Mouse (Mus musculus): ENCODE results near the gene 1700074P13Rik. TPM values are rescaled to one million over a fixed set of nuclear protein-coding genes. Genes with fewer than 3 reads are reported as not detected.
"Not testable (repeated sequence)": the region's sequence is repeated elsewhere in the genome, so short reads cannot be mapped to it uniquely, and the experiment has no call there.

The 1700074P13Rik gene
- total RNA-seq (2021) = not detected
- long read RNA-seq, experiment 1 = 0 reads
- long read RNA-seq, experiment 2 = 0 reads

DNA sequence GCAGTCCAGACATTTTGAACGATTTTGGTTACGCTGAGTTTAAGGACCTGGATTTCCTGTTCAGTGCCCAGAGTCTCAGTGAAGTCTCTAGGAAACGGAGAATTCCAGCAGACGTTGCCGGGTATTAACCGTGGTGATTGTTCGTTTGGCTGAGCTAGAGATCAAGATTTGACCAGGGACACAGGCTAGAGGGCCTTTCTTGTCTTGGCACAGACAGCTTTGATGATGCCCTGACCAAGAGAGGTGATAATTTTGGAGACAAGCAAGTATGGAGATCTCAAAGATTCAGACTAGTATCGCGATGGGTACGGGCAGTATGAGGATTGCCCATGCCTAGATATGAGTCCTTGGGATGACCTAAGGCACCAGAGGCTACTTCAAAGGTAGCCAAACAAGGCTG is at the start of gene 1700074P13Rik:
Gene 1700074P13Rik, minus strand, starts transcription at position 101 of the 400 bp plus-strand sequence.
- DNase-seq = no peak

DNA sequence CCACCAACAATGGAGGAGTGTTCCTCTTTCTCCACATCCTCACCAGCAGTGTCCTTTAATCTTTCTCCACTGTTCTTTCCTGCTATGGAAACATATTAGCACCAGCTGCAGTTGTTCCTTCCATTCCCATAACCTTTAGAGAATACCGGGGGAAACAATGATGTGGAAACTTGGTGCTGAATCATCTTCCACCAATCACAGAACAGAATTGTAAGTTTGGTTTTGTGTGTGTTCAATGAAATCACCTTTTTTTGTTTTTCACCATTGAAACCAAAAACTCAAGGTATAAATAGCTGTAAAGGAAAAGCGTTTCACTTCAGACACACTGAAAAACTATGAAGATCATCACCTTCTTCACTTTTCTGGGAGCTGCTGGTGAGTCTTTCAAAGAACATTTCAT is 24.1 kb upstream of the 1700074P13Rik start, which contains the start of gene 1810009J06Rik:
Gene 1810009J06Rik, plus strand, starts transcription at position 301 of the 400 bp plus-strand sequence.
- DNase-seq = not testable (repeated sequence)

DNA sequence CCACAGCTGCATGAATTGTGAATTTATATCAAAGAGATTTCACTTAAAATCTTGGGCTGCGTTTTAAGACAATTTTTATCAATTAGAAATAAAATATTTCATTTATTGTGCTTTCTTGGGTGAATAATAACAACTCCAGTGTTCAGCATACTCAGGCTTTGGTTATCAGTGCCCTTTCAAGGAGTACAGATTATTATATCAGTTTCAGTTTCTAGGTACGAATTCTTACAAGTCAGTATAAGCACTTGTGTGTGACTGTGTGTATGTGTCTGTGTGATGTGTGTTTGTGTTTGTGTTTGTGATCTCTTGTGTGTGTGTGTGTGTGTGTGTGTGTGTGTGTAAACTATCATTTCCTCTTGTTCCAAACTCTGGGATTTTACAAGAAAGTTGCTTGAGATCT is 13.4 kb upstream of the 1700074P13Rik start:
- no peak for DNase-seq

DNA sequence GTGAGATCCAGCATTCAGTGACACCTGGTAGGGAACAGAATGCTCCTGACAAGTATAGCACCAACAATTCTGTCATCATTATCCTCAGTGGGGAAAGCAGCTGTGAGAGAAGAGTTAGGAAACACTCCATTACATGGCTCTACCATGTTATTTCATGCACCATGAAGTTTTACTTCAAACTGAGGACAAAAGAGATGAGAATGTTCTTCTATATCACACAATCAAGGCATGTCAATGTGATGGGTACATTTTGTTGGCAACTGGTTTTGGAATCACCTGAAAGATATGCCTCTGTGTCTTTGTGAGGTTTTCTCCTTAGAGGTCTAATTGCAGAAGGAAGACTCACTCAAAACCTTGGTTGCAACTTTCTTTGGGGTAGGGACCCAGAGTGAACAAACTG is 11.4 kb upstream of the 1700074P13Rik start, which contains the start of gene Gm4744:
Gene Gm4744, minus strand, starts transcription at position 101 of the 400 bp plus-strand sequence.
- no peak for DNase-seq

DNA sequence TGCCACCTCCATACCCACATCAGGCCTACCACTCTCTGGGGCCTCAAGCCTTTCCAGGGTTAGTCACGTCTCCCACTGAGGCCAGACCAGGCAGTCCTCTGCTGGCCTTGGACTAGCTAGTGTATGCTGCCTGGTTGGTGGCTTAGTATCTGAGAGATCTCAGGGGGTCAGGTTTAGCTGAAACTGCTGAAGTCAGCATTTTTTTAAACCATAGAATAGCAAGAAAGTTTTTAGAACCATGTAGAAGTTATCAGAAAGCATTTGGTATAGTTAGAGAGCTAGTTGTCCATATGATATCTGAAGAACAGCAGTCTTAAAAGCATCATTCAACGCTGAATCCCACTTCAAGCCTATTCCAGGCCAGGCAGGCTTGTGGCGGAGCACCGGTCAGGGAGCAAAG is 20.4 kb downstream of the 1700074P13Rik start:
- no peak for DNase-seq

DNA sequence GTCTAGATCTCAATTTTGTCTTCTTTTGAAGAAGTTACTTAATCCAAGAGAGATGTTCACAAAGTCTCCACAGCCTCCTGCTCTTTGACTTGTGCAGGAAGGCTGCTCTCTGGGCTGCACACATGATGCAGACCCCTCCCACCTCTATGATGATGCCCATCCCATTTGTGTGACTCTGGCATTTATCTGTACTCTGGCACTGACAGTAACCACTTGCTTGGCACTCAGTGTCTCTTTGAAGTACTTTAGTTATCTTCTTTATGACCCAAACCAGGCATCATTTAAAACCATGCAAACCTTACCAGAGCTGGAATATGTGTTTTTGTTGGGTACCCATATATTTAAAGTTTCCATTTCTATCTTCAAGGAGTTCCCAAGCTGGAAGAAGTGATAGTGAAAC is 40.1 kb downstream of the 1700074P13Rik start, which contains the start of gene Prss58:
Gene Prss58, minus strand, starts transcription at position 101 of the 400 bp plus-strand sequence.
- no peak for DNase-seq

DNA sequence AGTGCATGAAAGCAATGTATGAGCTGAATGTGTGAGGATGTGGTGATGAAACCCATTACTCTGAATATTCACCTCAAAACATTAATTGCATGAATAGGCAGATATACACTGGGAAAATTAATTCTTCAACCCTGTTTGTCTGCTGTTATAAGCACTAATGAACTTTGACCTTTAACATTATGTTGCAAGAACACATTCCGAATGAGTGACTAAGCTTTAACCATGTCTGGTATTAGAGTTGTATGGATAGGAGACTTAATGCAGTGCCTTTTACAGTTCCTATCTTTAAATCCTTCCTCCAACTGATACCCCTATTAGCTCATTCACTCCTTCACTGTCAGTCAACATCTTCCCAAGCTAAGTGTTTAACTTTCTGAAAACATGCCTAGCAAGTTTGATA is 45.6 kb downstream of the 1700074P13Rik start:
- no peak for DNase-seq

DNA sequence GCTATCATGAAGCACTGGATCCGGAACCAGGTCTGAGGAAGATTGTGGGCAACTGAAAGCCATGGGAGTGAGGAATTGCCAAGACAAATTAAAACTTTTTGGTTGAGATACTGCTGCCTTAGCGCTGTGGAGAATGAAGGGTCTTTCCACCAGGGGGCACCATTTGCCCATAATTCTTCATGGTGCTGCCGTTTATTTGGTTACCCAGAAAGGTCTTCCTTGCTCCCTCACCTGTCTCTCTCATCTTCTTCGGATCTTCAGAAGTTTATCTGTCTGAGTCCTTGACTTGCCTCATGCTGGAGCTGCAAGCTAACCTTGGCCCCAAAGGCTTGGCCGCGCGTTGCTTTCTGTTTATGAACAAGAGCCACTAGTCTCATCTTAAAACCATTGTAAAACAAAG is 46.8 kb downstream of the 1700074P13Rik start:
- DNase-seq = peak; percentile 8

DNA sequence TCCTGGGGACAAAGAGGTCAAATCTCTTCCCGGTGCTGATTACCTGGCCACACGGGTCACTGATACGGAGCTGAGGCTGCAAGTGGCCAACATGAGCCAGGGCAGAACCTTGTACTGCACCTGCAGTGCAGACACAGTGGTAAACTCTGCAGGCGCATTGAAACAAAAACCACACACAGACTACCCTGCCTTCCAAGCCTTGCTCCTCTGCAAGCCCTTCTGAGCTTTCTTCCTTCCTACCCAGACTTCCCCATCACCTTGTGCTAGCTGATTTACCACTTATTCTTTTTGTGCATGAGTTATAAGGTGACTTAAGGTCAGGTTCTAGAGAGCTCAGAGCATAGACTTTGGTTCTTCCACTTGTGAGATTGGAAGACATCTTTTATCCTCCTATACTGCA is 48.6 kb downstream of the 1700074P13Rik start:
- no peak for DNase-seq

DNA sequence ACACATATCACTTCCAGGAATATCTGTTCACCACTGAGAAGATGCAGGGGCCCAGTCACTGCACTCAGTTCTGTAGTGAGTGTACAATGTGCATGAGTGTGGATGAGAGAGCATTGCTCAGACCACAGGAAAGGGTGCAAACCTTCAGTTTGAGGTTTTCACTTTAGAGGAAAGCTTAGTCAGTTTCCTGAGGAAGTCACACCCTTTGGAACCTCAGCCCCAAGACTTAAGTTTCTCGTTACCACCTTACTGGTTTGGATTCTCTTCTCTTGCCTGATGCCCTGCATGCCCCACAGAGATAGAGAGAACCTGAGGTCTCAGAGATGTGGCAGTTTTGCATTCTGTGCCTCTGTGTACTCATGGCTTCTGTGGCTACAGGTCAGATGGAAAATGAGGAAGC is 49.4 kb downstream of the 1700074P13Rik start:
- no peak for DNase-seq

DNA sequence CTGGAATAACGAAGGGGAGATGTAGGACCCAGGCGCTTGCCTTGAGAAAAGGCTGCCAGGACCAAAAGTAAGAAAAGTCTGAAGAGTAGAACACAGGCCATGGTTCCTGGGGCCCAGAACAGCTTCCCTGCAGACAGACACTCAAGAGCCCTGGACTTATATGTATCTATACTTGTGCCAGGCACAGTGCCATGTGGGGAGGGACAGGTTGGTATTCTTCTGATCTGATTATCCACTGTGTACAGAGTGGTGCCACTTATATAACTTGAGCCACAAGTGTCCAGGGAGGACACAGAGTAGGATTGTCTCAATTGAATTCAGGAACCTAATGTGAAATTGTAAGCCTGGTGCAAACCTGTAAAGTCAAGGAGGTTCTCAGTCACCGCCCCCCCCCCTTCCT is 53.0 kb downstream of the 1700074P13Rik start, which contains the start of gene Moxd2:
Gene Moxd2, minus strand, starts transcription at position 101 of the 400 bp plus-strand sequence.
- no peak for DNase-seq

Other genes starting within 250 kb of the 1700074P13Rik start
- gene Moxd2, start 53.1 kb downstream of the 1700074P13Rik start, total RNA-seq (2021) = not detected
- not detected for gene Prss58, start 40.2 kb downstream of the 1700074P13Rik start, total RNA-seq (2021)
- not detected for gene Gm4744, start 11.3 kb upstream of the 1700074P13Rik start, total RNA-seq (2021)
- not detected for gene 1810009J06Rik, start 24.2 kb upstream of the 1700074P13Rik start, total RNA-seq (2021)
- gene Gm2663, start 58.9 kb upstream of the 1700074P13Rik start, total RNA-seq (2021) = not detected
- not detected for gene 2210010C04Rik, start 95.0 kb upstream of the 1700074P13Rik start, total RNA-seq (2021)

All from gastrocnemius, postnatal 10 days (tissue).